Mouse (Mus musculus) C2C12 (cell line): ENCODE measurements around the gene Psmd13. TPM values are rescaled to one million over a fixed set of nuclear protein-coding genes. Genes with fewer than 3 reads are reported as not detected.

Experiments
- H3K27me3 ChIP-seq: one replicate; pipeline ENCODE4 v1.6.1; 2011; ENCODE audit not compliant: control insufficient read depth, insufficient read depth, insufficient read length
- H3K36me3 ChIP-seq: one replicate; pipeline ENCODE4 v1.6.1; 2011; ENCODE audit not compliant: control insufficient read depth, insufficient read depth
- H3K4me3 ChIP-seq: one replicate; pipeline ENCODE4 v1.5.1; 2011; ENCODE audit warnings: mild to moderate bottlenecking, control low read depth; ENCODE audit not compliant: poor library complexity, insufficient read depth, severe bottlenecking
- H3K79me2 ChIP-seq: one replicate; pipeline ENCODE4 v1.6.1; 2011; ENCODE audit not compliant: control insufficient read depth, insufficient read depth
- H3K79me3 ChIP-seq: one replicate; pipeline ENCODE4 v1.6.1; 2011; ENCODE audit warnings: low read depth, control low read depth
- H3ac ChIP-seq: one replicate; pipeline ENCODE3; 2011; ENCODE audit warnings: low read depth; ENCODE audit not compliant: control insufficient read depth, insufficient read length
- CEBPB ChIP-seq: IDR thresholded peaks from one replicate; pipeline ENCODE4 v1.6.1; 2011; ENCODE audit warnings: low read depth, mild to moderate bottlenecking, control low read depth, moderate library complexity
- CTCF ChIP-seq: IDR thresholded peaks from one replicate; pipeline ENCODE4 v1.5.1; 2011; ENCODE audit not compliant: control insufficient read depth, insufficient read depth, insufficient read length
- FOSL1 ChIP-seq: IDR thresholded peaks from one replicate; pipeline ENCODE4 v1.8.0; 2011; ENCODE audit warnings: mild to moderate bottlenecking, low read length; ENCODE audit not compliant: poor library complexity, insufficient read depth, severe bottlenecking
- MAX ChIP-seq: IDR thresholded peaks from one replicate; pipeline ENCODE4 v1.6.1; 2011; ENCODE audit warnings: mild to moderate bottlenecking, control low read depth
- MYOD1 ChIP-seq: IDR thresholded peaks from one replicate; pipeline ENCODE4 v1.6.1; 2011; ENCODE audit warnings: low read depth; ENCODE audit not compliant: control insufficient read depth, insufficient read length
- MYOG ChIP-seq: IDR thresholded peaks from one replicate; pipeline ENCODE4 v1.6.1; 2011; ENCODE audit not compliant: control insufficient read depth, insufficient read length; ENCODE audit errors: extremely low read depth
- USF1 ChIP-seq: IDR thresholded peaks from one replicate; pipeline ENCODE4 v1.6.1; 2011; ENCODE audit warnings: low read depth, mild to moderate bottlenecking, control low read depth, moderate library complexity
- polyA plus RNA-seq: library from polyadenylated mRNA; unstranded; fragments of >200 nt; fragmentation: generic; extraction: Trizol; gene quantifications from one replicate; pipeline ENCODE4 v1.2.1, GENCODE M21; 2012; ENCODE audit warnings: missing spikeins

Psmd13 gene
- polyA plus RNA-seq, 1 experiment, result 211 TPM

DNA sequence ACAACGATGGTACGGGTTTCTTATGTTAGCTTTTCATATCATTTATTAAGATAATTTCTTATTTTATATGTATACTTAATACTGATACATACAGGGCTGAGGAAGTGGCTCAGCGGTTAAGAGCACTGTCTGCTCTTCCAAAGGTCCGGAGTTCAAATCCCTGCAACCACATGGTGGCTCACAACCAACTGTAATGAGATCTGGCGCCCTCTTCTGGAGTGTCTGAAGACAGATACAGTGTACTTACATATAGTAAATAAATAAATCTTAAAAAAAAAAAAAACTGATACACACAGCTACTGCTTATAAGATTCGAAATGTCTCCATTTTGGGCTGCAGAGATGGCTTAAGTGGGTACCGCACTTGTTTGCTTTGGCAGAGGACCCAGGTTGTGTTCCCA lies 25.9 kb downstream of the Psmd13 start:
- H3K79me2 ChIP-seq, result no peaks in the 10 kb centered on the region
- no peak overlapping the region for H3K4me3 ChIP-seq
- H3K36me3 ChIP-seq, result no peaks in the 10 kb centered on the region
- no peak for TF ChIP-seq CTCF
- no peak for TF ChIP-seq USF1
- TF ChIP-seq MYOG, result no peak
- TF ChIP-seq MYOD1, result no peak
- TF ChIP-seq CEBPB, result no peak
- no peak for TF ChIP-seq MAX
- TF ChIP-seq FOSL1, result no peak
- H3ac ChIP-seq, result no peak overlapping the region
- H3K79me3 ChIP-seq, result no peaks in the 10 kb centered on the region
- peaks cover 3% of the 10 kb centered on the region for H3K27me3 ChIP-seq

GRCm38 (mm10) chr7:140908181-140908580 lies 26.4 kb downstream of the Psmd13 start:
- H3K36me3 ChIP-seq, result no peaks in the 10 kb centered on the region
- no peak overlapping the region for H3K4me3 ChIP-seq
- H3K27me3 ChIP-seq, result peaks cover 7% of the 10 kb centered on the region
- TF ChIP-seq FOSL1 (no peak), MAX (no peak), MYOD1 (no peak), CEBPB (no peak), MYOG (no peak), CTCF (no peak), USF1 (no peak)
- H3K79me2 ChIP-seq, result no peaks in the 10 kb centered on the region
- H3ac ChIP-seq, result no peak overlapping the region
- no peaks in the 10 kb centered on the region for H3K79me3 ChIP-seq

DNA sequence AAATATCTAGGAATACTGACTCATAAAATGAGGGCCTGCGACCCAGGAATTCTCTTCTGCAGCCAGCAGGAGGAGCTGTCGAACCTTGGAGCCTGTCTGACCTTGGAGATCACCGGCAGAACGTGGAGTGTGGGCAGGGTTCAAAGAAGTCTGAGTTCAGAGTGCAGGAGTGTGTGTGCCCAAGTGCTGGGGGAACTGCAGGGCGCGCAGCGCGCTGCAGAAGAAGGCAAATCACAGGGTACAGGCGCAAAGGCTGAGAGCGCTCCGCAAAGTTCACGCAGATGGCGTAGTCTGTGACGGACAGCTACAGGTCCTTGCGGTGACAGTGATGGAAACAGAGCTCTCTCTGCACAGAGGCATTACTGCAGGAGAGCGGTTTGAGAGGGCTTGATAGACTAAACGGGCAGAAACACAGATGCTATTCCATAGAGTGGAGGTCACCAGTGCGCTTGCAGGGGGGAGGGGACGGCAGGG lies 26.9 kb downstream of the Psmd13 start:
- H3ac ChIP-seq, result peak overlapping the region; percentile 34
- H3K27me3 ChIP-seq, result peaks cover 7% of the 10 kb centered on the region
- no peaks in the 10 kb centered on the region for H3K79me2 ChIP-seq
- H3K4me3 ChIP-seq, result no peak overlapping the region
- TF ChIP-seq MYOG (no peak), MAX (no peak), FOSL1 (no peak), CTCF (peak; percentile 37), USF1 (no peak), CEBPB (no peak), MYOD1 (no peak)
- no peaks in the 10 kb centered on the region for H3K79me3 ChIP-seq
- no peaks in the 10 kb centered on the region for H3K36me3 ChIP-seq

DNA sequence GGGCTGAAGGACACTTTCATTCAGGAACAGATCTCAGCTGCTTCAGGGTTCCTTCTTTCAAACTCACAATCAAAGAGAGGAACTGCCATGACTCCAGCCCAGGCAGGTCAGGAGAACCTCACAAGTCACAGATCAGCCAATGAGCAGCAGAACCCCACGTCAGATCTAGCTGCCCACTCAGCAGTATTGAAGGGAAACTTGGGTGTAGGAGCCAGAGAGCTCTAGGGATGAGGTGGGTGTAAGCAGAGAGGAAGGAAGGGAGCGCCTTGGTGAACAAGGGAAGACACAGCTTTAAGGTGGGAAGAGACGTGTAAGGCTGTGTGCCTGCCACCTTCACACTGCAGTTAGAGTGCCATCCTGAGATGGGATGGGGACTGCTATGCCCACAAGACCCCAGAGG lies 30.5 kb downstream of the Psmd13 start:
- no peak for TF ChIP-seq CEBPB
- TF ChIP-seq MYOD1, result no peak
- TF ChIP-seq FOSL1, result no peak
- TF ChIP-seq MYOG, result no peak
- no peak for TF ChIP-seq USF1
- TF ChIP-seq CTCF, result no peak
- no peak for TF ChIP-seq MAX
- no peaks in the 10 kb centered on the region for H3K36me3 ChIP-seq
- no peaks in the 10 kb centered on the region for H3K79me2 ChIP-seq
- no peak overlapping the region for H3ac ChIP-seq
- H3K79me3 ChIP-seq, result no peaks in the 10 kb centered on the region
- H3K27me3 ChIP-seq, result peaks cover 10% of the 10 kb centered on the region
- no peak overlapping the region for H3K4me3 ChIP-seq

- Histone ChIP-seq H3K27me3 (peaks cover 10% of the 10 kb centered on the region), H3K79me2 (no peaks in the 10 kb centered on the region), H3ac (no peak overlapping the region), H3K36me3 (no peaks in the 10 kb centered on the region), H3K4me3 (no peak overlapping the region), H3K79me3 (no peaks in the 10 kb centered on the region)
- TF ChIP-seq CTCF (no peak), USF1 (no peak), FOSL1 (no peak), MYOG (no peak)
These were observed 31.2 kb downstream of the Psmd13 start for GRCm38 (mm10) chr7:140912846-140913482.
